Mouse (Mus musculus) thymus, adult 2 months (tissue): Measurements from ENCODE around the gene Gm49378.

Source experiments
- CTCF ChIP-seq: fragments of 200-500 bp; IDR thresholded peaks from 2 replicates; pipeline ENCODE4 v1.5.1; 2012; ENCODE audit warnings: mild to moderate bottlenecking, control low read depth, low read length, moderate library complexity, borderline replicate concordance; ENCODE audit not compliant: control insufficient read depth, poor library complexity, insufficient read depth; ENCODE audit errors: extremely low read depth
- POLR2A ChIP-seq: fragments of 200-500 bp; IDR thresholded peaks from 2 replicates; pipeline ENCODE4 v1.6.1; 2012; ENCODE audit warnings: mild to moderate bottlenecking, low read length, control low read depth, moderate library complexity; ENCODE audit not compliant: control insufficient read depth, poor library complexity, insufficient read depth; ENCODE audit errors: extremely low read depth

- no peak for TF ChIP-seq POLR2A
- TF ChIP-seq CTCF, result no peak
Measured at GRCm38 (mm10) chr14:55605743-55606459, 31.8 kb downstream of the Gm49378 start.
